Mouse (Mus musculus): ENCODE results near the gene Smim6. TPM values are rescaled to one million over a fixed set of nuclear protein-coding genes. Genes with fewer than 3 reads are reported as not detected.

Gene Smim6
- total RNA-seq, 2 experiments from 2014 or later, result not detected

DNA sequence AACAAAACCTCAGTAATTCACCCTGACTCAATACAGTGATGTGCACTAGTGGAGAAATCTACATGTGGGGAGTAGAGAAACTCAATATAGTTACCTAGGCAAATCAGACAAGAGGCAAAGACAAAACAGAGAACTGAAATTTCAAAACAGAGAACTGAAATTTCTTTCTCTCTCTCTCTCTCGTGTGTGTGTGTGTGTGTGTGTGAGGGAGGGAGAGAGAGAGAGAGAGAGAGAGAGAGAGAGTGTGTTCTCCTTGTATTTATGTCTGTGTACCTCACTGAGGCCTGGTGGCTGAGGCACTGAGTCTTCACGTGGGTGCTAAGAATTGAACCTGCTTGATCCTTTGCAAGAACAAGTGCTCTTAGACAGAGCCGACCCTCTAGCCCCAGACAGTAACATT is 18.0 kb downstream of the Smim6 start:
- intact Hi-C loops (cut with DNase I), result loop anchor here (5.0 kb wide), 1 partner anchor 202 kb away; the partner anchor contains the start of gene Trim65

DNA sequence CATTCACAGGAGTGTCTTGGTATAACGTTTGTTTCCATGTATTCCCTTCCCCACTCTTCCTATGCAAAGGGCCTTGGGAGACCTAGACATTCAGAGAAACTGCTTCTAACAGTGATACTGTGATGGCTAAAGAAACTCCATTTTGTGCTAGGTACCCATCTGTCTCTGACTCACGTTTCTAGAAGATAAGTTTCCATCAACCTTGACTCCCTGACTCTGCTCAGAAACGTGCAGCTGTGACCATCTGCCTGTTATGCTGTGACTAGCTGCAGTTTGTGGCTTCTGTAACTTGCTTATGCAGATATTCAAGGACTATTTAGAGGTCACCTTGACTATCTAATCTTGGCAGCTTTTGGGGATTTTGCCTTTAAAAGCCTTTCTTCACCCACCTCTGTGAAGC is 19.4 kb downstream of the Smim6 start:
- intact Hi-C loops (cut with DNase I), result loop anchor here (5.0 kb wide), 1 partner anchor 201 kb away; the partner anchor contains the start of gene Trim65
- no peak for DNase-seq (ENCODE audit: low spot score in 2 of 2)

More for the DNA sequence above, 18.0 kb downstream of the Smim6 start:
- DNase-seq (ENCODE audit: low spot score in 2 of 2), result no peak

DNA sequence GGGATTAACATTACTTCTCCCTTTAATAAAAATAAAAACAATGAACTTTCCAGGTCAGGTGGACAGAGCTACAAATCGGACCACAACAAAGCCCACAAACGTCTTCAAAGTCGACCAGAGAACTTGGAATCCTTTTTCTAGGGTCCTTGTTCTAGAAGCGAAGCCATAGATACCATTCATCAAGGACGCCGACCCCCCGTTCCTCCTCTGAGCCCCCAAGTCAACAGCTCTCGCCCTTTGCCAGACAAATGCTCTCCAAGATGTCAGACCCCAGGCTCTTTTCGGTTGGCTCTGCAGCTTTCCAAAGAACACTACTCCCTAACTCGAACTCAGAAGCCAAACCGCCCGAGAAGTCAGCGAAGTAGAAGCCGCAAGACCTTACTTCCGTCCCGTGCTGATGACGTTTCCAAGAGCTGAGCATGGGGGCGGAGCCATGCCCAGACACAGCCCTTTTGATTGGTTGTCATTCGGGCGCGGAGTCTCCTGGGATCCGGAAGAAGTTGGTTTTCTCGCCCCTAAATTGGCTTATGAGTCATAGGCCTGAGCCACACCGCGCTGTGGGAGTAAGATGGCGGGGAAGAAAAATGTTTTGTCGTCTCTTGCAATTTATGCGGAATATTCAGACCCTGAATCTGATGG is 21.4 kb downstream of the Smim6 start, which contains the start of the genes Sap30bp and Recql5:
Gene Sap30bp, plus strand, starts transcription at position 175 of the 639 bp plus-strand sequence.
Gene Recql5, minus strand, starts transcription at position 370 of the 639 bp plus-strand sequence.
- intact Hi-C loops (cut with DNase I), result loop anchor here (5.0 kb wide), 1 partner anchor 199 kb away; the partner anchor contains the start of gene Trim65
- peak; percentile 97 to 98 for DNase-seq (ENCODE audit: low spot score in 2 of 2)

DNA sequence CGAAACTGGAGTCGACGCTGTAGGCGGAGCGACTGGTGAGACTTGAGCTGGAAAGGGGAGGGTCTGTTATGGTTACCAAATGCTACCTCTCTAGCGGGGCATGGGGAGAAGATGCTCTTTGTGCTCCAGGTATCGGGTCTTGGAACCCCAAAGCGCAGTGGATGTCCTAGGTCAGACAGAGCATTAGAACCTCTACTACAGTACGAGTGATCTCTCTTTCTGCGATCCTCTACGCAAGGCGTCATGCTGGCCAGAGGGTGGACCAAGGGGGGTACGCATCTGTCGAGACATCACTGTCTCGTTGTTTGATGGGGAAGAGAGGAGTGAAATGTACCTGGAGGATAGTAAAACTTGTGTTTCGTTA is 21.9 kb downstream of the Smim6 start:
- DNase-seq (ENCODE audit: low spot score in 2 of 2), result no peak
- intact Hi-C loops (cut with DNase I), result loop anchor here (5.0 kb wide), 1 partner anchor 199 kb away; the partner anchor contains the start of gene Trim65

- intact Hi-C loops (cut with DNase I), result loop anchor here (2.0 kb wide), 1 partner anchor 59 kb away; no protein-coding TSS in a partner anchor
These were observed 28.0 kb downstream of the Smim6 start for GRCm38 (mm10) chr11:115939690-115940329.

DNA sequence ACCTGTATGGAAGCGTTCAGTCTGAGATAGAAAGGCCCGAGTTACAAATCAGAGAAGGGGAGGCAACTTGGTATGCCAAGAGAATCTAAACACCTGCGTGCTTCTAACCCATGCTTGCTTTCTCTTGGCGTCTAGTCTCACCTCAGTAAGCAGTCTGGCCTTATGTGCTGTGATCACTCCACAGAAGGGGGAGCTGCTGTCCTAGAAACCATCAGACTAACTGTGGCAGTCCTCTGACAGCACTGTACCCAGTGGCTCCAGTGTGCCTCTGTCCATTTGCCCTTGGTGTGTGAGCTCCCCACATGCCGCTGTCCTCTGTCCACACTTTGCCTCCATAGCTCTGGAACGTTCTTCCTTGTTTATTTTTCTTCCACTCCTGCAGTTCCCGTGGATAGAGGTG is 30.2 kb downstream of the Smim6 start:
- no peak for DNase-seq (ENCODE audit: low spot score in 2 of 2)
- intact Hi-C loops (cut with DNase I), result no loop called here

More at GRCm38 (mm10) chr11:115939690-115940329, 28.0 kb downstream of the Smim6 start:
- peak; percentile 45 to 49 for DNase-seq (ENCODE audit: low spot score in 2 of 2)

GRCm38 (mm10) chr11:115945247-115945646 is 33.4 kb downstream of the Smim6 start:
- DNase-seq (ENCODE audit: low spot score in 2 of 2), result no peak
- intact Hi-C loops (cut with DNase I), result no loop called here

DNA sequence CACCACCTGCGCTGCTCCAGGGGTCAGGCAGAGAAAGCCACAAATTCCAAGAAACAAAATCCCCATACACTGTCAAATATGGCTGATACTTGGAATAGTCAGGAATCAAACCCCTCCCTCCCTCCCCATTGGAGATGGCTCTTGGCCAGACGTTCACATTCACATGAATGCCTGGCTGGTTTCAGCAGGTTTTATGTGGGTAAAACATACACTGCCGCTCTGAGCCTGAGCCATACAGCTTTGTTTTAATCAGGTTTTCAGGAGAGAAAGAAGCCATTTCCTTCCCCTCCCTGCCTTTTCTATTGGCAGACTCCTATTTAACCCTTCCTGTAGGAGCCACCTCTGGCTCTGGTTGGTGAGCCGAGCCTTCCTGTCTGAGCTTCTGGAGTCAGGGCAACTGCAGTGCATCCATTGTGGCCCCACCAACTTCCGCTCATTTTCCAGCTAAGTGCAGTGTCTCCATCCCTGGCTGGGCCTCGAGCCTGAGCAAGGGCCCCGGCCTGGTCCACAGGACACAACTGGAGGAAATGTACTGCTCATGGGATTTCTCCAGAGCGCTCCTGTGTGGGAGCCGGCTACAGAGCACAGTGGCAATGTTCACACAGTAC is 34.5 kb downstream of the Smim6 start:
- intact Hi-C loops (cut with DNase I), result no loop called here
- DNase-seq (ENCODE audit: low spot score in 2 of 2), result no peak

GRCm38 (mm10) chr11:115948316-115948715 is 36.5 kb downstream of the Smim6 start:
- no peak for DNase-seq (ENCODE audit: low spot score in 2 of 2)
- intact Hi-C loops (cut with DNase I), result no loop called here

DNA sequence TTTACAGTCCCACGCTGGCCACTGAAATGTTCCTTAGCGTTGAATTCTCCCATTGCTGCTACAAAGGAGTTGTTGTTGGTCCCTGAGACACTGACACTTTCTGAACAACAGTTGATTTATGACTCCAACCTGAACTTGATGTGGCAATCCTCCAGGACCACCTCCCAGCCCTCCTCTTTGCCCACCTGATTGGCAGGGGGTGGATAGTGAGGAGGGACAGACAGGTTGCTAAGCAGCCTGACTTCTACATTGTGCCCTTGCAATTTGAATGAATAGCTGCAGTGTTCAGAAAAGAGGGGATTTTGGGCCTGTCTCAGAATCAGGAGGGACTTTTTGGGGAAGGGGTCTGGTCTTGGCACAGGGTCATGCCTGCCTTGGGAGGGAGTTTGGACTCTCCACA is 38.9 kb downstream of the Smim6 start:
- intact Hi-C loops (cut with DNase I), result no loop called here
- no peak for DNase-seq (ENCODE audit: low spot score in 2 of 2)

DNA sequence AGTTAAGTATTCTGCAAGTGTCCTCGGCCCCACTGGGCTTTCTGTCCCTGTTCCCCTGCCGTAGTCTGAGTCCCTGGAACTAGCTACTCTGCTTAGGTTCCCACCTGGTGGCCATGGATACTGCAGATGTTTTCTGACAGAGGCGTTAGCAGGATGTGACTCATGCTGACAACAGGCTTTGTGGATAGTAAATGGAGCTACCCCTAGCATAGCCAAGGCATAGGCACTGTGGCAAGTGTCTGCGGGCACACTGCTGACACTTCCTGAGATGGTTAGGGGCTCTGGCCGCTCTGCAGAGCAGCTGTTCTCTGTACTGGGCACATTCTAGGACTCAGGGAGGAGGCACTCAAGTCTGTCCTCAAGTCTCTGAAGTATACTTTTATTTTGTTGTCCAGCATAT is 42.9 kb downstream of the Smim6 start:
- DNase-seq (ENCODE audit: low spot score in 2 of 2), result no peak
- intact Hi-C loops (cut with DNase I), result no loop called here

DNA sequence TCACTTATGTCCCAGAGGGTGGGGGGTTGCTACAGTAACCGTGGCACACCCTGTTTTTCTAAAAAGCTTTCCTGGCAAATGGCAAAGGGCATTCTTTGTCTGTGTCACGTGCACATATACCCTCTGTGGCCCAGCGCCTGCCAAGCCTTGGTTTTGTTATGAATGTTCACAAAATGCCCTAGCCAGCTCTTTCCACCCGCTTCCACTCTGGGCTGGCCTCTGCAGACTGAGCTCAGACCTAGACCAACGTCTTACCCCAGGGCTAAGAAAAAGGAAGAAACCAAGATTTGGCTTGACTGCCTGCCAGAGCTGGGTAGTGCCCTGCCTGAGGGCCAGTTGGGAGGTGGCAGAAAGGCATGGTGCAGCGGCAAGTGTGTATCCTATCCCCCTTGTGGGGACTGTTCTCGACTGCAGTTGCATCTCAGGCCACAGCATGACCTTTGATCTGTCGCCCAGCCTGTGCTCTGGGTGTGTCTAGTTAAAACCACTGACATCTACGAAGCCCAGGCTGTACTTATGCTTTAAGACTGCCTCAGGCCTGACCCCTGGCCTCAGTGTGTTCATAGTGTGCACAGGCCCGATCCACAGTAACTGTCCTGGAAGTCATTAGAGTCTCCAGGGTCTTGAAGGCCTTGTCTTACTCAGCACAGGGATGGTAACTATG is 43.5 kb downstream of the Smim6 start:
- intact Hi-C loops (cut with DNase I), result no loop called here
- DNase-seq (ENCODE audit: low spot score in 2 of 2), result no peak

DNA sequence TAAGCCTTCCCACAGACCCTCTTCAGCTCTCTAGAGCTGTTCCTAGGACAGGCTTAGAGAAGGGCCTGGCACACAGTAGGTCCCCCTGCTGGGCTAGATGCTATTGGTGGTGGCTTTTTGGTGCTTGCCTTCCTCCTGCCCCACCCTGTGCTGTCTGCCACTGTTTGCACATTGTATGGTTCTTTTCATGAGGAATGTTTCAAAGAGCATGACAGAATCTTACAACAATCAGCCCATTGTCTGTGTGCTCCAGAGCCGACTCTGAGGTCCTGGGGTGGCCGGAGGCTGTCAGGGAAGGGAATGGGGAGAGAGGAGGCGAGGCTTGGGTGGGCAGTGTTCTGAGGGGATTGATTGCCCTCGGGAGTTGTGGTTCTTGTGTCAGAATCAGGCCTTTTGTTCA is 44.6 kb downstream of the Smim6 start:
- intact Hi-C loops (cut with DNase I), result no loop called here

GRCm38 (mm10) chr11:115957971-115958370 is 46.2 kb downstream of the Smim6 start:
- DNase-seq (ENCODE audit: low spot score in 2 of 2), result no peak
- intact Hi-C loops (cut with DNase I), result no loop called here

More for the DNA sequence above, 44.6 kb downstream of the Smim6 start:
- DNase-seq (ENCODE audit: low spot score in 2 of 2), result no peak

GRCm38 (mm10) chr11:115959018-115959417 is 47.2 kb downstream of the Smim6 start:
- DNase-seq (ENCODE audit: low spot score in 2 of 2), result no peak
- intact Hi-C loops (cut with DNase I), result no loop called here

DNA sequence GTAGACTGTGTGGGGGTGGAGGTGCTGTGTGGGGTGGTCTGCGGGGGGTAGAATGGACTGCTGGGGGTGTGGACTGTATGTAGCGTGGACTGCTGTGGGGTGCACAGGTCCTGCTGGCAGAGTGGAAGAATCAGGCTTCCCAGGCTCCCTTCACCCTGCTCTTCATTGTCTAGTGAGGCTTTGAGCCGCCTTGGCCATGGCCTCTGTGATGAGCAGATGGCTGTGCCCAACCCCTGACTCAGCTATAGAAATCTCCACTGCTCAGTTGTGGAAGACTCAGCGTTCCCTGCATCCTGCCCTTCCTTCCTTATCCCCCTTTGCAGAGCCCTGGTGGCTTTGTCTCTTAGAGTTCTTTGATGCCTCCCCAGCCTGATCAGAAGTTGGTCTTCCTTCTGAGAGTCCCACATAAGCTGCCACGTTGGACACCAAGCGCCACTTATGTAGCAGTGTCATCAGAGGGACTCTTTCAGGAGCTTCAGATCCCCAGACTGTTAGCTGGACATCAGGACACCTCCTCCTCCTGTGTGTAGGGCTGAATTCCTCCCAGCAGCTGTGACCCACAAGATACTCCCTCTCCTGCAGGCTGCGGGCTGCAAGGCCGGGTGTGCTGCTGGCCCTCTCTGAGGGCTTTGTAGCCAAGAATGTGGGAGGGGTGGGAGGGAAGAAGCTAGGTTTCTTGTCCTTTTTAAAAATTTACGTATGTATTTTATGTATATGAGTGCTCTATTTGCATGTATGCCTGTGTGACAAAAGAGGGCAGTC is 51.0 kb downstream of the Smim6 start:
- intact Hi-C loops (cut with DNase I), result no loop called here
- no peak for DNase-seq (ENCODE audit: low spot score in 2 of 2)

Data from left cerebral cortex, postnatal 36 days (tissue).